Mouse (Mus musculus): ENCODE data around the gene Tubb5.

Gene Tubb5

DNA sequence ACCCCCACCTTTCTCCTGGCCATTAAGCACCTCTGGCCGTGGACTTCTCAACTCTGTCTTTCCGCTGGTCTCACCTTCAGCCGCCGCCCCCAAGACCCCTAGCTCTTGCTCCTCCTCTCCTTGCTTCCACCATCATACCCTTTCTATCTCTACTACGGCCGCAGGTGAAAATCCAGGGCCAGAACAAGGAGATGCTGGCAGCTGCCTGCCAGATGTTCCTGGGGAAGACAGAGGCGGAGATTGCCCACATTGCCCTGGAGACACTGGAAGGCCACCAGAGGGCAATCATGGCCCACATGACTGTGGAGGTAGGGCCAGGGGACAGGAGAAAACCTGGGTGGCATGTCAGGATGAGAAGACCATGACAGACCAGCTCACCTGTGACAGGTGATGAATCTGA lies 13.7 kb downstream of the Tubb5 start:
- DNase-seq, result peak; percentile 42

GRCm38 (mm10) chr17:35822964-35823937 lies 14.9 kb downstream of the Tubb5 start, which contains the start of gene Flot1:
Gene Flot1 (plus strand): TSS chr17:35823230.
- DNase-seq, result peak; percentile 80

GRCm38 (mm10) chr17:35822564-35822963 lies 15.5 kb downstream of the Tubb5 start:
- no peak for DNase-seq

GRCm38 (mm10) chr17:35821439-35822430 lies 16.4 kb downstream of the Tubb5 start, which contains the start of gene Ier3:
Gene Ier3 (plus strand): TSS chr17:35821684.
- peak; percentile 68 for DNase-seq

DNA sequence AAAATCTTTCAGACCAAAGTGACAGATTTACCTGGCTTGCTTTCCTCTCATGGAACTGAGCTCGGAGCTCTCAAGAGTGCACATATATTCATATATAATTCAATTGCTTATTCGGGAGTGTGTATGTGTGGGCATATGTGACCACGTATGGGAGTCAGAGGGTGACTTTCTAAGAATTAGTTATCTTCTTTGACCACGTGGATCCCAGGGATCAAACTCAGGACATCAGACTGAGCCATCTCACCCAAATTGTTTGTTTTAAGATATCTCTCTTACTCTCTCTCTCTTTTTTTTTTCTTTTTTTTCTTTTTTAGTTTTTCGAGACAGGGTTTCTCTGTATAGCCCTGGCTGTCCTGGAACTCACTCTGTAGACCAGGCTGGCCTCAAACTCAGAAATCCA lies 18.0 kb downstream of the Tubb5 start:
- no peak for DNase-seq

- DNase-seq, result no peak
These were observed 20.9 kb downstream of the Tubb5 start for GRCm38 (mm10) chr17:35817226-35817625.

DNA sequence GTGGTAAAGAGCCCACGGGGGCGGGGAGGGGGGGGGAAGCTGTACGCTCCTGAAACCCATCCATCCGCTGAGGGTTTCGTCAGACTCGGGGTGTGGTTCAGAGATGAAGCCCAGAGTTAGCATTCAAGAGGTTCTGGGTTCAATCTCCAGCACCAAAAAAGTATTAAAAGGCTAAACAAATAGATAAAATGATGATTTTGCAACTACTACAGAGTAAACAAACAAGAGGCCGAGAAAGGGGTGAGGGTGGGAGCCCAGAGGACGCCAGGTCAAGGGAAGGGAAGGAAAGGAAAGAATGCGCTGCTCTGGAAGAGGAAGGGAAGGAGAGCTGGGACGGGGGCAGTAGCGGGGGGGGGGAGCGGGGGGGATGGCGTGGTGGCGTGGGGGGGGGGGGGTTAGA lies 21.4 kb downstream of the Tubb5 start:
- no peak for DNase-seq

DNA sequence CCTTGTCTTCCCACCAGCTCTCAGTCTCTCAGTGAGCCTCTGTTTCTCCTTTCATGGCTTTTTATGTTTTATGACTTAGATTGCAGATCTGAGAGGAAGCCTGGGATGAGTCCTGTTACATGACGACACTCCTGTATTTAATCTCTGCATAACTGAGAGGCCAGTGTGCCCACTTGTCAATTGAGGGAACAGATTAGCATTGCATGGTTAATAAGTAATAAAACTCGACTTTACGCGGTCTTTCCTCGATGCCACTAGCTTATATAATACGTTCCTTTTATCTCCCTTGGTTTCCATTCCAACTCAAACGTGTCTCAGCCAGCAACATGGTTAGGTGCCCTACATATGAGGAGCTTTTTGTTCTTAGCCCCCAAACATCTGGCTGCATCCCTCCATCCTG lies 22.3 kb downstream of the Tubb5 start:
- DNase-seq, result no peak

DNA sequence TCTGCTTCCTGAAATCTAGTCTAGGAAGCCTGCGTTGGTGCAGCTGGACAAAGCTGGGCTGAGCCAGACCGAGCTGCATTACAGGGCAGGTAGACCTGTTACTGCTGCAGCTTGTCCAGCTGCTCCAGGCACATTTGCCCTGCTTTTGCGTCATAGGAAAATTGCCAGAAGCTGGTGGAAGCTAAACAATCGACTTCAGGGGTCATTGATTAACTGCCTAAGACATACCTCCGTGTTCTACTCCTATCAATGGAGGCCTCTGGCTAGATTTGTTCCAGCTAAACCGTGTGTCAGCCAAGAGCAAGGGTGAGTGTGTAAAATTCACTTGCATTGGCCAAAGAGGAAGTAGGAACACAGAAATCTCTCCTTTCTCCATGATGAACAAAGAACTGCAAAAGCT lies 23.4 kb downstream of the Tubb5 start:
- DNase-seq, result no peak

GRCm38 (mm10) chr17:35813653-35814052 lies 24.5 kb downstream of the Tubb5 start:
- no peak for DNase-seq

DNA sequence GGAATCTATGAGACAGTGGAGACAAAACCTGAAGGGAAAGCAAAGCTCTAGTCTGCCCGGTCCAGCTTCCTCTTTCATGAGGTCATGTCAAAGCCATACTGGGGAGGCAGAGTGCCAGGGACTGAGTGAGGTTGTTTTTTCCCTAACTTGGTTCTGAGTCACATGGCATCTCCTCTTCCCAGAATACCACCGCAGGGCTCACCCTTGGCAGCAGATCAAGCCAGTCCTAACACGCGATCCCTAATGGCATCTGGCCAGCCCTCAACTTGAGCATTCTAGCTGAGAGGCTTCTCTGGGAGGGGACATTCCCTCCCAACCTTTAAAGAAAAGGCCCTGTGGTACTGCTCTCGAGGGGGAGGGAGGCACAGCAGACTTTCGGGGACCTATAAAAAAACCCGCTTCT lies 24.9 kb downstream of the Tubb5 start:
- DNase-seq, result peak; percentile 29

GRCm38 (mm10) chr17:35812736-35813135 lies 25.4 kb downstream of the Tubb5 start:
- no peak for DNase-seq

GRCm38 (mm10) chr17:35812307-35812706 lies 25.8 kb downstream of the Tubb5 start:
- no peak for DNase-seq

- no peak for DNase-seq
These were observed 27.0 kb downstream of the Tubb5 start for GRCm38 (mm10) chr17:35810900-35811648.

- no peak for DNase-seq
These were observed 28.7 kb downstream of the Tubb5 start for GRCm38 (mm10) chr17:35809395-35809794.

- DNase-seq, result no peak
These were observed 30.0 kb downstream of the Tubb5 start for GRCm38 (mm10) chr17:35808073-35808472.

DNA sequence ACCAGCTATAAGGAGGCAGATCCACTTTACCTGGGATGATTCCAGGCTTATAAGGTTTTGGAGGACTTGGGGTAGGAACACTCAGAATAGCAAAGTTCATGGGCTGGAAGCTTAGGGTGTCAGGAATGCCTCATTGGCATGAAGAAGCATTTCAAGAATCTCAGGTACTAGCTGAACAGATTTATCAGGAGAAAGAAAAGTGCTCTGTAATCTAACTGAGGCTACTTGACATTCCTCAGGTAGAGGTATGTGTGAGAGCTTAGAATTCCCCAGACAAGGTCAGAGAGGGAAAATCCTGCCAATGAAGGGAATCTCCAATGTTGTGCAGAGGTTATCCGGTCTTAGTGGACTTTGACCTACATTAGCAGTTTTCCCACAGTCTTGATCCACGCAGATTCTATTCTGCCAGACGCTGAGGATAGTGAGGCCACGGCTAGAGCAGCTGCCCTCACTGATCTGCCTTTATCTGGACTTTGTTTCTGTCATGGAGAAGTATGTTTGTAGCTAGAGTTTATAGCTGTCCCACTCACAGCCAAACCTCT lies 34.2 kb downstream of the Tubb5 start:
- no peak for DNase-seq

- no peak for DNase-seq
These were observed 35.1 kb downstream of the Tubb5 start for GRCm38 (mm10) chr17:35803020-35803419.

DNA sequence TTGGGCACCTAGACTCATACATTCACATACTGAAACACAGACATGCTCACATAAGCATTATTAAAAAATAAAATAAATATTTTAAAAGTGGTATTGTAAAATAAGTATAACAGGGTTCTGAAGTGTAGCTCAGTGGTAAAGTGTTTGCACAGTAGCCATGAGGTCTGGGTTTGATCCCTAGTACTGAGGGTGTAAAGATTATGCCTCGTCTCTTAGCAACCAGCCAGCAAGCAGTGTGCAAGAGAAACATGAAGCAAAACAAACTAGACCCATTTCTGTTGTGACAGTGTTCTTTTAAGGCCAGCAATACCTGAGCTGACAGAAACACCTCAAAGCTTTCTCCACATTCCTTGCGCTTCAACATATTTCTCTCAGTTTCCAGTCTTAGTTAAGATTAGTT lies 37.2 kb downstream of the Tubb5 start:
- DNase-seq, result no peak

GRCm38 (mm10) chr17:35796835-35797234 lies 41.3 kb downstream of the Tubb5 start:
- DNase-seq, result no peak

DNA sequence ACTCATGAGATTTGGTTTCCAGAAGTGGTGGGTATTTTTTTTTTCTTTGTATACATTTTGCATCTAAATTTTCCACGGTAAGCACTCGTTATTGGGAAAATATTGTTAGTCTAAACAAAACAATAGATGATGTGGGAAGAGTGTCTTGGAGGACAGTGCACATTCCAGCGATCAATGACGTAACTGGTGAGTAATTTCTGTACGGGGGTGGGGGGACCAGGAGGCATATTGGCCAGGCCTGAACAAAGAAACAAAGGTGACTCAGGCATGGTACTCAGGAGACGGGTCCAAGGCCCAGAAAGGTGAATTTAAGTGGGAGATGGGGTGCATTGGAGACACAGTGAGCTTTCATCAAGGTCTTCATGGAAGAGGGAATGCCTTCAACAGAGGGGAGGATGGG lies 42.5 kb downstream of the Tubb5 start:
- DNase-seq, result no peak

- DNase-seq, result no peak
These were observed 43.0 kb downstream of the Tubb5 start for GRCm38 (mm10) chr17:35795099-35795498.
